ENCODE assay signal across 11 mouse cellular contexts in the genomic region with DNA sequence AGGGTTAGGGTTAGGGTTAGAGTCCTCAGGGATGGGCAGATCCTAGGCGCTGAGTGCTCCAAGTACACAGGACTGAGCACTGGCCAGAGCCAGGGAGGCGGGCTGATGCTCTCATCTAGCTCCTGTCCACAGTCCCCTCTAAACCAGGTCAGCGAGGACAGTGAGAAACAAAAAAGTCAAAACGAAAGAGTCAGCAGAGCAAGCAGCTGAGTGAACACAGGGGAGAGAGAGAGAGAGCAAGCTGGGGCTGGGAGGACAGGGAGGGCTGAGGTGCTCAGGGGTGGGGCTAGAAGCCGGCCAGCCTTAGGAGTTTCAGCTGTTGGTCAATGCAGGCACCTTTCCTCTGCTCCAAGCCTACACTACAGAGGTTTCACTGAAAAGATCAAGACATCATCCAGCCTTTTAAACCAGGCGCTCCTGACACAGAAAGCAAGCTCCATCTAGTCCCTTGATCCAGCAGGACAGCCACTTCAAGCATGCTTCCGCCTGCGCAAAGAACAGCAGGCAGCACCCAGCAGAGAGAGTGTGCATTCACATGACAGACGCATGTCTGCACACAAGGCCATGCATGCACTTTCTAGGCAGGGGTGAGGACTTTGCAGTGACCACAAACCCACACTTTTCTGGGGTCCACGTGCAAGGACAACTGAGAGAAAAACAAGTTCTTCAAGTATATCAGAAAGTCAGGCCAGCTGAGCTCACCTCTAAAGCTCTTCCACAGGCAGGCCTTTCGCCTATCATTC. TPM values are rescaled to one million over a fixed set of nuclear protein-coding genes. Genes with fewer than 3 reads are reported as not detected.
DNase-seq lines count a peak whose midpoint lies in the region; ATAC-seq and TF ChIP-seq lines count a peak whose summit lies in the region.
"Had no signal": no experiment of that assay in that cellular context is flagged by ENCODE, and none has a peak within 500 bp of the region (broad histone marks: within the 10 kb centered on the region; RNA-seq: fewer than 3 reads in every experiment).

No protein-coding gene starts in this region.

- peak overlapping the region; percentile 95 for H3K27ac ChIP-seq in liver, embryonic 14.5 days
- H3K27ac ChIP-seq: hindbrain, embryonic 14.5 days had no signal

- peak overlapping the region; percentile 72 for H3K4me2 ChIP-seq in liver, embryonic 14.5 days (ENCODE audit: low read depth)
- H3K4me2 ChIP-seq: hindbrain, embryonic 14.5 days had no signal

- peak overlapping the region; percentile 98 for H3K9ac ChIP-seq in liver, embryonic 14.5 days (replicated peaks)
- H3K9ac ChIP-seq: hindbrain, embryonic 14.5 days had no signal

- H3K36me3 ChIP-seq in liver, embryonic 14.5 days (replicated peaks; ENCODE audit: control insufficient read depth, insufficient read depth, low read depth): peaks cover 10% of the 10 kb centered on the region

- H3K4me1 ChIP-seq in liver, embryonic 14.5 days (replicated peaks; ENCODE audit: control insufficient read depth in 2 of 2, insufficient read depth in 2 of 2, low read length in 1 of 2): peaks cover 55 to 64% of the 10 kb centered on the region in 2 experiments

- no peak for TF ChIP-seq CTCF in liver, embryonic 14.5 days (IDR thresholded peaks at IDR 0.05; ENCODE audit: low read depth)

- TF ChIP-seq EP300 in liver, embryonic 14.5 days (IDR thresholded peaks at IDR 0.05; ENCODE audit: low read depth): no peak

- H3K27me3 ChIP-seq in liver, embryonic 14.5 days (ENCODE audit: control insufficient read depth, insufficient read depth, low read length): no peaks in the 10 kb centered on the region

- ATAC-seq in liver, embryonic 14.5 days (ENCODE audit: insufficient read depth): no peak

- intact Hi-C loops in gastrocnemius, postnatal 14 days (cut with DNase I; ENCODE audit: low total_unique reads): no loop called here

- H3K4me3 ChIP-seq in liver, embryonic 14.5 days (ENCODE audit: insufficient read depth in 1 of 2, low read depth in 2 of 2, low read length in 2 of 2): peak overlapping the region; percentile 95

- peak; percentile 37 for DNase-seq in layer of hippocampus, adult 9-11 months
- DNase-seq in layer of hippocampus, postnatal 10 days (ENCODE audit: low spot score in 2 of 2): no peak
- DNase-seq in Muller cell, postnatal 12 days (ENCODE audit: inconsistent ontology term): peak; percentile 14
- peak; percentile 44 for DNase-seq in c-Kit-negative CD71-positive TER-119-positive erythroid progenitor cells, embryonic 14.5 days (ENCODE audit: low read depth, low spot score)
- no peak for DNase-seq in liver, embryonic 14.5 days (ENCODE audit: low read depth in 3 of 3, low spot score in 3 of 3)
- no peak for DNase-seq in gastrocnemius, postnatal 14 days
- no peak for DNase-seq in cerebellum, adult 9-11 months
- DNase-seq: adrenal gland, postnatal 25 days; cerebellum, postnatal 10 days; lung, postnatal 36 days had no signal

- 61% methylated on average over 11 of the region's 11 CpGs for WGBS in liver, embryonic 14.5 days (ENCODE audit: insufficient replicate concordance)

- no peaks in the 10 kb centered on the region for H3K9me3 ChIP-seq in liver, embryonic 14.5 days (ENCODE audit: control insufficient read depth, low read length)

RNA-seq across cellular contexts. Expression of gene Tent5c, which starts 3.6 kb away (rescaled TPM):
- 1 to 10 TPM; 3.8 to 4.1 TPM for total RNA-seq in layer of hippocampus, postnatal 10 days (2021)
- 43.2 and 44.1 TPM in 2 replicates for polyA plus RNA-seq in liver, embryonic 14.5 days (2012; rRNA removed)
- polyA plus RNA-seq in liver, embryonic 14.5 days (2014; fragmentation: Nextera tagmentation; extraction: Ambion mirVana): 73.8 and 75.0 TPM in 2 replicates
- total RNA-seq in gastrocnemius, postnatal 14 days (2021): 1 to 10 TPM; 5.4 to 5.6 TPM

Comparison
In these comparisons a context has a peak if more than half of its experiments do, and no peak if none do; other contexts are left out.
1. DNase-seq: peak in layer of hippocampus, adult 9-11 months (single experiment), Muller cell, postnatal 12 days (single experiment) and c-Kit-negative CD71-positive TER-119-positive erythroid progenitor cells, embryonic 14.5 days (single experiment); none in layer of hippocampus, postnatal 10 days (0 of 2), liver, embryonic 14.5 days (0 of 3), gastrocnemius, postnatal 14 days (single experiment) and cerebellum, adult 9-11 months (single experiment).